In the genomic region with DNA sequence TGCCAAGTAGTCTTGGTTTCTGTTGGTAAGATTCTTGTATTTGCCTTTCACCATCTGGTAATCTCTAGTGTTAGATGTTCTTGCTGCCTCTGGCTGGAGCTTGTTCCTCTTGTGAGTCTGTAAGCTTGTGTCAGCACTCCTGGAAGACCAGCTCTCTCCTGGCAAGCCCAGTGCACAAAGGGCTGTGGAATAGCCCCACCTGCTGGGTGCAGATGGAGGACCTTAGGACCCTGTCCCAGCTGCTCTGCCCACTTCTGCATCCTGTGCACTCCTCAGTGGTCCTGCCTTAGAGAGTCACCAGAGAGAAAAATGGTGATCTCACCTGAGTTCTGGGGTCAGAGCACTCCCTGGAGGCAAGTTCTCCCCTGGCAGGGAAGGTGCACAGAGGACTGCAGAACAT, we compare ENCODE assay signal across 9 mouse cellular contexts.
A peak's percentile ranks its signal among the peaks of the same experiment; 100 is the strongest.
DNase-seq lines count a peak whose midpoint lies in the region; ATAC-seq and TF ChIP-seq lines count a peak whose summit lies in the region.
"Had no signal": no experiment of that assay in that cellular context is flagged by ENCODE, and none has a peak within 500 bp of the region (broad histone marks: within the 10 kb centered on the region; RNA-seq: fewer than 3 reads in every experiment).

No protein-coding gene starts in this region.

- no peaks in the 10 kb centered on the region for H3K36me3 ChIP-seq in midbrain, postnatal 0 days (ENCODE audit: insufficient read depth, low read length)
- no peaks in the 10 kb centered on the region for H3K36me3 ChIP-seq in midbrain, embryonic 14.5 days (ENCODE audit: control insufficient read depth, insufficient read depth, low read length)
- no peaks in the 10 kb centered on the region for H3K36me3 ChIP-seq in forebrain, embryonic 12.5 days (replicated peaks)
- H3K36me3 ChIP-seq in forebrain, embryonic 11.5 days (ENCODE audit: control insufficient read depth, insufficient read depth, low read length): no peaks in the 10 kb centered on the region
- H3K36me3 ChIP-seq: neural tube, embryonic 13.5 days had no signal

- H3K27me3 ChIP-seq in midbrain, postnatal 0 days (ENCODE audit: insufficient read depth, low read length): no peaks in the 10 kb centered on the region
- no peaks in the 10 kb centered on the region for H3K27me3 ChIP-seq in midbrain, embryonic 14.5 days (ENCODE audit: control insufficient read depth, insufficient read depth, low read length)
- H3K27me3 ChIP-seq in forebrain, embryonic 12.5 days: no peaks in the 10 kb centered on the region
- H3K27me3 ChIP-seq in forebrain, embryonic 11.5 days (ENCODE audit: control insufficient read depth, insufficient read depth, low read length): no peaks in the 10 kb centered on the region
- H3K27me3 ChIP-seq: neural tube, embryonic 13.5 days had no signal

- H3K27ac ChIP-seq in midbrain, postnatal 0 days (ENCODE audit: low read depth, low read length): no peak overlapping the region
- H3K27ac ChIP-seq in midbrain, embryonic 14.5 days (replicated peaks; ENCODE audit: low read depth, low read length): no peak overlapping the region
- H3K27ac ChIP-seq in forebrain, embryonic 12.5 days: no peak overlapping the region
- no peak overlapping the region for H3K27ac ChIP-seq in forebrain, embryonic 11.5 days (ENCODE audit: low read depth, low read length)
- H3K27ac ChIP-seq: neural tube, embryonic 13.5 days had no signal

- no peak for ATAC-seq in midbrain, postnatal 0 days (ENCODE audit: low FRiP score)
- ATAC-seq in midbrain, embryonic 14.5 days (ENCODE audit: low FRiP score, low TSS enrichment): no peak
- ATAC-seq in forebrain, embryonic 12.5 days (ENCODE audit: low FRiP score): no peak
- no peak for ATAC-seq in forebrain, embryonic 11.5 days (replicated peaks; ENCODE audit: low FRiP score)

- H3K4me2 ChIP-seq in midbrain, postnatal 0 days (ENCODE audit: low read depth, low read length, poor library complexity, severe bottlenecking): no peak overlapping the region
- H3K4me2 ChIP-seq in midbrain, embryonic 14.5 days (ENCODE audit: low read length): no peak overlapping the region
- H3K4me2 ChIP-seq in forebrain, embryonic 12.5 days: no peak overlapping the region
- no peak overlapping the region for H3K4me2 ChIP-seq in forebrain, embryonic 11.5 days (ENCODE audit: low read depth, low read length, severe bottlenecking)
- H3K4me2 ChIP-seq: neural tube, embryonic 13.5 days had no signal

- peak; percentile 34 for DNase-seq in cerebellum, adult 9-10 months
- DNase-seq in cerebellum, adult 11-12 months: no peak
- DNase-seq in midbrain, postnatal 0 days (ENCODE audit: low spot score): no peak
- DNase-seq in midbrain, embryonic 14.5 days: no peak
- DNase-seq in kidney, adult 11 months: peak; percentile 51
- peak; percentile 39 for DNase-seq in lung, postnatal 36 days
- DNase-seq in forebrain, embryonic 11.5 days (ENCODE audit: low spot score): no peak

- no peak overlapping the region for H3K4me3 ChIP-seq in midbrain, postnatal 0 days (ENCODE audit: low read depth, low read length)
- no peak overlapping the region for H3K4me3 ChIP-seq in midbrain, embryonic 14.5 days (replicated peaks; ENCODE audit: low read depth, low read length)
- no peak overlapping the region for H3K4me3 ChIP-seq in forebrain, embryonic 12.5 days (replicated peaks)
- H3K4me3 ChIP-seq in forebrain, embryonic 11.5 days (ENCODE audit: low read depth, low read length): no peak overlapping the region
- H3K4me3 ChIP-seq: neural tube, embryonic 13.5 days had no signal

- H3K4me1 ChIP-seq in midbrain, postnatal 0 days (ENCODE audit: insufficient read depth, low read length): no peaks in the 10 kb centered on the region
- no peaks in the 10 kb centered on the region for H3K4me1 ChIP-seq in midbrain, embryonic 14.5 days (ENCODE audit: control insufficient read depth, insufficient read depth, low read length)
- no peaks in the 10 kb centered on the region for H3K4me1 ChIP-seq in forebrain, embryonic 12.5 days
- H3K4me1 ChIP-seq in forebrain, embryonic 11.5 days (replicated peaks; ENCODE audit: control insufficient read depth, insufficient read depth, low read length): no peaks in the 10 kb centered on the region
- H3K4me1 ChIP-seq: neural tube, embryonic 13.5 days had no signal

- peak; percentile 21; the same call in 1 of the 2 replicates for TF ChIP-seq CTCF in midbrain, postnatal 0 days (IDR thresholded peaks at IDR 0.05)

- no peak overlapping the region for H3K9ac ChIP-seq in midbrain, postnatal 0 days (replicated peaks; ENCODE audit: low read length, poor library complexity, severe bottlenecking)
- H3K9ac ChIP-seq in midbrain, embryonic 14.5 days (replicated peaks; ENCODE audit: low read length): no peak overlapping the region
- no peak overlapping the region for H3K9ac ChIP-seq in forebrain, embryonic 12.5 days
- no peak overlapping the region for H3K9ac ChIP-seq in forebrain, embryonic 11.5 days (ENCODE audit: low read length)
- H3K9ac ChIP-seq: neural tube, embryonic 13.5 days had no signal

- no peaks in the 10 kb centered on the region for H3K9me3 ChIP-seq in midbrain, postnatal 0 days (ENCODE audit: low read length)
- peaks cover 3% of the 10 kb centered on the region; the same call in 1 of the 2 replicates for H3K9me3 ChIP-seq in midbrain, embryonic 14.5 days (ENCODE audit: control insufficient read depth, low read length)
- H3K9me3 ChIP-seq in forebrain, embryonic 12.5 days: no peaks in the 10 kb centered on the region
- no peaks in the 10 kb centered on the region for H3K9me3 ChIP-seq in forebrain, embryonic 11.5 days (ENCODE audit: control insufficient read depth, low read length)

Comparison
In these comparisons a context has a peak if more than half of its experiments do, and no peak if none do; other contexts are left out.
1. DNase-seq: peak in cerebellum, adult 9-10 months (single experiment), kidney, adult 11 months (single experiment) and lung, postnatal 36 days (single experiment); none in cerebellum, adult 11-12 months (single experiment), midbrain, postnatal 0 days (single experiment), midbrain, embryonic 14.5 days (single experiment) and forebrain, embryonic 11.5 days (single experiment).